Mouse (Mus musculus): ENCODE data around the gene Eif2d. TPM values are rescaled to one million over a fixed set of nuclear protein-coding genes. Genes with fewer than 3 reads are reported as not detected.
A peak's percentile ranks its signal among the peaks of the same experiment; 100 is the strongest.

Gene Eif2d
- polyA plus RNA-seq, 1 experiment from 2014 or later = 36.3 TPM

DNA sequence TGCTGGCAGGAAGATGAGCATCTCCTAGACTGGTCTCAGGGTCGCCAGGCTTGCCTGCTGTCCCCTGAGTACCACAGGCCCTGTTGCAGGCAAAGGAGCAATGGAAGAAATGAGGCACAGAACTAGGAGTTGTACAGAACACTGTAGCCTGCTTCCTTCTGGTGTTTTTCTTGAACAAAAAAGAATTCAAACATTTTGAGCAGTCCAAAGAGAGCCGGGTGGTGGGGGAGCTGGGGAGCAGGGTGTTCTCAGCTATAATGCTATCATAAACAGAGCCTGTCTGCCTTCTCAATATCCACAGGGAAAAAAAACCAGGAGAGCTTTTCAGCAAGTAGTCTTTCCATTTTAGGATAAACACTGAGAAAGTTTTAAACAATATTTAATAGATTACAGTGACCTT lies 43.1 kb downstream of the Eif2d start:
- Histone ChIP-seq H3K27me3 (replicated peaks; ENCODE audit: insufficient read depth, low read length) (no peaks in the 10 kb centered on the region), H3K4me1 (ENCODE audit: insufficient read depth, low read depth, low read length) (no peaks in the 10 kb centered on the region), H3K9me3 (ENCODE audit: low read length) (no peaks in the 10 kb centered on the region), H3K36me3 (ENCODE audit: insufficient read depth, low read length) (no peaks in the 10 kb centered on the region), H3K9ac (replicated peaks; ENCODE audit: low read depth) (no peak overlapping the region), H3K4me3 (ENCODE audit: low read depth, low read length) (no peak overlapping the region), H3K4me2 (replicated peaks; ENCODE audit: low read depth, low read length) (no peak overlapping the region), H3K27ac (ENCODE audit: low read length) (no peak overlapping the region)
- DNase-seq (ENCODE audit: low spot score) (no peak), ATAC-seq (no peak)
- TF ChIP-seq CTCF (IDR thresholded peaks at IDR 0.05) (no peak), EP300 (IDR thresholded peaks at IDR 0.05) (no peak)
- 61% methylated on average over 2 of the region's 2 CpGs for WGBS

- no peak overlapping the region for H3K4me3 ChIP-seq (ENCODE audit: low read depth, low read length)
- no peak overlapping the region for H3K27ac ChIP-seq (ENCODE audit: low read length)
- TF ChIP-seq CTCF (IDR thresholded peaks at IDR 0.05) (no peak), EP300 (IDR thresholded peaks at IDR 0.05) (no peak)
- ATAC-seq (no peak), DNase-seq (ENCODE audit: low spot score) (no peak)
- no peaks in the 10 kb centered on the region for H3K9me3 ChIP-seq (ENCODE audit: low read length)
- H3K9ac ChIP-seq (replicated peaks; ENCODE audit: low read depth) = no peak overlapping the region
- H3K4me1 ChIP-seq (ENCODE audit: insufficient read depth, low read depth, low read length) = no peaks in the 10 kb centered on the region
- 71% methylated on average over 9 of the region's 9 CpGs for WGBS
- H3K36me3 ChIP-seq (ENCODE audit: insufficient read depth, low read length) = no peaks in the 10 kb centered on the region
- no peaks in the 10 kb centered on the region for H3K27me3 ChIP-seq (replicated peaks; ENCODE audit: insufficient read depth, low read length)
- H3K4me2 ChIP-seq (replicated peaks; ENCODE audit: low read depth, low read length) = no peak overlapping the region
Observed at GRCm38 (mm10) chr1:131198417-131198960, 45.5 kb downstream of the Eif2d start.

DNA sequence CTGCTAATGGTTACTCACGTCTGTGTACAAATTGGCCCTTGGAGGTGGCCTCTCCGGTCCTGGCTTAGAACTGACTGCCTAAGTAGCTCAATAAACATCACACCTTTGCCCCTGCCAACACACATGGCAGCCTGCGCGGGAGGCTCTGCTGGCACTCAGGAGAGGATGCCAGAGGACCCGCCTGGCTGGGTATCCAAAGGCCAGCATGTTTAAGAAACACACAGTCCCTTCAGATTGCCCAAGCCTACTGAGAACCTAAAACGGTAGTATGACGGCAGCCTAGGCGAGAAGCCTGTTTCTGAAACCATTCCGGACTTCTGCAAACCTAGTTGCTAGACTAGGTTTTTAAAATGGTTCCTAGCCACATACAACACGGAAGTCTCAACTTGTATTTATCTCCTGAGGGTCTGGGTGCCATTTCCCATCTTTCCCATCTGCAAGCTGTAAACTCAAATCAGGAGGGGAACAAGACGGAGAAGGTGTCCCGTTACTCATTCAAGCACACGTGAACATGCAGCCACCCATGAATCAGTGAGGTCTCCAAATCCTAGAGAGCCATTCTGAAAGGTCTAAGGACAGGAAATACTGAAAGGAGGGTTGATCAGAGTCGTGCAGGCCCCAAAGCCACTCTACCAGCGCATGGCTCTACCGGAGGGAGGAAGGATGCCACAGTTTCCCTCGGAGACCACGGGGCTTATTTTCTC lies 46.3 kb downstream of the Eif2d start:
- peak overlapping the region; percentile 10; the same call in 1 of the 2 replicates for H3K4me3 ChIP-seq (ENCODE audit: low read depth, low read length)
- ATAC-seq = no peak
- H3K9ac ChIP-seq (replicated peaks; ENCODE audit: low read depth) = no peak overlapping the region
- WGBS = 65% methylated on average over 18 of the region's 18 CpGs
- H3K9me3 ChIP-seq (ENCODE audit: low read length) = no peaks in the 10 kb centered on the region
- no peaks in the 10 kb centered on the region for H3K4me1 ChIP-seq (ENCODE audit: insufficient read depth, low read depth, low read length)
- H3K36me3 ChIP-seq (ENCODE audit: insufficient read depth, low read length) = no peaks in the 10 kb centered on the region
- H3K4me2 ChIP-seq (replicated peaks; ENCODE audit: low read depth, low read length) = no peak overlapping the region
- 0 out of 2 replicates have a peak overlapping the region, but pooled peaks have one; percentile 20 for H3K27ac ChIP-seq (ENCODE audit: low read length)
- peak; percentile 39 for DNase-seq (ENCODE audit: low spot score)
- TF ChIP-seq CTCF (IDR thresholded peaks at IDR 0.05) (no peak), EP300 (IDR thresholded peaks at IDR 0.05) (no peak)
- H3K27me3 ChIP-seq (replicated peaks; ENCODE audit: insufficient read depth, low read length) = no peaks in the 10 kb centered on the region

DNA sequence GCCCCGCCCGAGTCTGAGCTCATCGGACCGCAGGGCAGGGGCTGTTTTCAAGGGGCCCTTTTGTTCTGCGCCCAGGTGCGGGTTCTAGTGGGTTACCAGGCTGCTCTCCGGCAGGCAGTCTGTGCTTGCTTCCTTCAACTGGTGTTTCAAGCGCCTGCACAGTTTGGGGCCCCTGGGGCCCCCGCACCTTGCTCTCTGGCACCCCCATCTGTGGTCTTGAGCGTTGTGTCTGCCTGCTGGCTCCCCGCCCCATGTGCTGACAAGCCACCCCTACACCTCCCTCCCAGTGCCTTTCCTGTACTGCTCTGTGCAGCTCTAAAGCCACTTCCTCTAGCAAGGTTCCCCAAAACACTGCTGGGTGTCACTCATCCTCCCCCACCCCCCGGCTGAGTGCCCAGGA lies 47.0 kb downstream of the Eif2d start:
- no peaks in the 10 kb centered on the region for H3K36me3 ChIP-seq (ENCODE audit: insufficient read depth, low read length)
- no peaks in the 10 kb centered on the region for H3K4me1 ChIP-seq (ENCODE audit: insufficient read depth, low read depth, low read length)
- TF ChIP-seq EP300 (IDR thresholded peaks at IDR 0.05) (no peak), CTCF (IDR thresholded peaks at IDR 0.05) (peak; percentile 31; the same call in 1 of the 2 replicates)
- 38% methylated on average over 11 of the region's 12 CpGs for WGBS
- peak overlapping the region; percentile 10; the same call in 1 of the 2 replicates for H3K4me3 ChIP-seq (ENCODE audit: low read depth, low read length)
- H3K9ac ChIP-seq (replicated peaks; ENCODE audit: low read depth) = no peak overlapping the region
- H3K9me3 ChIP-seq (ENCODE audit: low read length) = no peaks in the 10 kb centered on the region
- 0 out of 2 replicates have a peak overlapping the region, but pooled peaks have one; percentile 20 for H3K27ac ChIP-seq (ENCODE audit: low read length)
- DNase-seq (ENCODE audit: low spot score) (peak; percentile 72), ATAC-seq (peak; percentile 63)
- H3K4me2 ChIP-seq (replicated peaks; ENCODE audit: low read depth, low read length) = no peak overlapping the region
- no peaks in the 10 kb centered on the region for H3K27me3 ChIP-seq (replicated peaks; ENCODE audit: insufficient read depth, low read length)

GRCm38 (mm10) chr1:131200588-131200987 lies 47.6 kb downstream of the Eif2d start:
- Histone ChIP-seq H3K4me2 (replicated peaks; ENCODE audit: low read depth, low read length) (no peak overlapping the region), H3K4me1 (ENCODE audit: insufficient read depth, low read depth, low read length) (no peaks in the 10 kb centered on the region), H3K9me3 (ENCODE audit: low read length) (no peaks in the 10 kb centered on the region), H3K4me3 (ENCODE audit: low read depth, low read length) (no peak overlapping the region), H3K27ac (ENCODE audit: low read length) (no peak overlapping the region), H3K27me3 (replicated peaks; ENCODE audit: insufficient read depth, low read length) (no peaks in the 10 kb centered on the region), H3K36me3 (ENCODE audit: insufficient read depth, low read length) (no peaks in the 10 kb centered on the region), H3K9ac (replicated peaks; ENCODE audit: low read depth) (no peak overlapping the region)
- ATAC-seq (no peak), DNase-seq (ENCODE audit: low spot score) (no peak)
- 27% methylated on average over 10 of the region's 10 CpGs for WGBS
- no peak for TF ChIP-seq CTCF (IDR thresholded peaks at IDR 0.05)
- TF ChIP-seq EP300 (IDR thresholded peaks at IDR 0.05) = no peak

GRCm38 (mm10) chr1:131201391-131201790 lies 48.4 kb downstream of the Eif2d start:
- Histone ChIP-seq H3K4me1 (ENCODE audit: insufficient read depth, low read depth, low read length) (no peaks in the 10 kb centered on the region), H3K27me3 (replicated peaks; ENCODE audit: insufficient read depth, low read length) (no peaks in the 10 kb centered on the region), H3K9me3 (ENCODE audit: low read length) (no peaks in the 10 kb centered on the region), H3K36me3 (ENCODE audit: insufficient read depth, low read length) (no peaks in the 10 kb centered on the region), H3K4me3 (ENCODE audit: low read depth, low read length) (no peak overlapping the region), H3K9ac (replicated peaks; ENCODE audit: low read depth) (no peak overlapping the region), H3K4me2 (replicated peaks; ENCODE audit: low read depth, low read length) (no peak overlapping the region), H3K27ac (ENCODE audit: low read length) (no peak overlapping the region)
- TF ChIP-seq CTCF (IDR thresholded peaks at IDR 0.05) (no peak), EP300 (IDR thresholded peaks at IDR 0.05) (no peak)
- DNase-seq (ENCODE audit: low spot score) (no peak), ATAC-seq (no peak)
- WGBS = 82% methylated on average over 4 of the region's 4 CpGs
